Mouse (Mus musculus): Measurements from ENCODE around the gene Wdhd1.

DNA sequence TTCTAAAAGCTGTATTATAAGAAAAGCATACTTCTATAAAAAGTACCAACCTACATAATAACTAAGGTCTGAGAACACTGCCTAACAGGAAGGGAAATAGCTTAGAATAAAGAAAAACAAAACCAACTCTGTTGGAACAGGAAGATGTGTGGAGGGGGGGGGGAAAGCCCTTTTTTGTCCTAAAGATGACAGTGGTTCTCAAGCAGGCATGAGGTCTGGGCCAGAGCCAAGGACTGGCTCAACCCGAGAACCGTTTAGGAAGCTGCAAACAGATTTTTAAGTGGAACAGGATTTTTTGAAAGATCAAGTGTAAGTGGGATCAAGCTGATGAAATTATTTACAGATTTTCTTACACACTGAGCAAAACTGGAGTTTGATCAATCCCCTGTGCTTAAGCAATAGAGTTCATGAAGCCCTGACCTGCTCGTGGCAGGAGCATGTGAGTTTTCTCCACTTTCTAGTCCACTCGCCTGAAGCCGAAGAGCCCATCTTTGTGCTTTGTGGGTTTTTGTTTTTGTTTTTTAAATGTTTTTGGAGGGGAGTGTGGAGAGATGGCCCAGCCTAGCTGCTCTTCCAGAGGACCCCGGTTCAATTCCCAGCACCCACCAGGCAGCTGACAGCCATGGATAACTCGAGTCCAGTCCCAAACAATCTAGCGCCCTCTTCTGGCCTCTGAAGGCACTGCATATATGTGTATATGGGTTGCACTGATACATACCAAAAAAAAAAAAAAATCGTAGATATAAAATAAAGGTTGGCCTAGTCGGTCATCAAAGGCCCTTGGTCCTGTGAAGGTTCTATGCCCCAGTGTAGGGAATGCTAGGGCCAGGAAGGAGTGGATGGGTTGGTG is 52.0 kb downstream of the Wdhd1 start:
- TF ChIP-seq BHLHE40 (IDR thresholded peaks at IDR 0.05; ENCODE audit: borderline replicate concordance, low read depth, low read length), result no peak
- TF ChIP-seq CTCF (IDR thresholded peaks at IDR 0.05 in 2 of 3, conservative IDR thresholded peaks at IDR 0.05 in 1 of 3; ENCODE audit: control insufficient read depth in 1 of 3, insufficient read depth in 1 of 3, low read depth in 2 of 3, low read length in 3 of 3, poor library complexity in 1 of 3, severe bottlenecking in 1 of 3), result peak; percentile 45 to 48 (median 47)
- no peak for TF ChIP-seq GATA1 (IDR thresholded peaks at IDR 0.05; ENCODE audit: low read depth, low read length)
- TF ChIP-seq POLR2A (IDR thresholded peaks at IDR 0.05; ENCODE audit: control insufficient read depth in 1 of 2, insufficient read depth in 1 of 2, low read depth in 1 of 2, low read length in 2 of 2, poor library complexity in 1 of 2), result no peak
- TF ChIP-seq EP300 (IDR thresholded peaks at IDR 0.05; ENCODE audit: low read depth in 1 of 2, low read length in 2 of 2), result no peak
- no peak for TF ChIP-seq MXI1 (IDR thresholded peaks at IDR 0.05; ENCODE audit: low read depth, low read length)
- TF ChIP-seq ETS1 (IDR thresholded peaks at IDR 0.05; ENCODE audit: low read depth, low read length), result no peak
- no peak for TF ChIP-seq JUND (IDR thresholded peaks at IDR 0.05; ENCODE audit: low read depth, low read length)
- TF ChIP-seq NELFE (IDR thresholded peaks at IDR 0.05; ENCODE audit: low read depth, low read length), result no peak
- TF ChIP-seq GABPA (IDR thresholded peaks at IDR 0.05; ENCODE audit: low read depth, low read length), result no peak
- TF ChIP-seq CHD1 (IDR thresholded peaks at IDR 0.05; ENCODE audit: low read depth, low read length), result no peak
- no peak for TF ChIP-seq MAZ (IDR thresholded peaks at IDR 0.05; ENCODE audit: low read depth, low read length)
- TF ChIP-seq USF1 (IDR thresholded peaks at IDR 0.05; ENCODE audit: low read depth, low read length), result no peak
- no peak for TF ChIP-seq ZC3H11A (IDR thresholded peaks at IDR 0.05; ENCODE audit: low read depth, low read length)
